Mouse (Mus musculus): Measurements from ENCODE around the gene Gm49510.

Gene Gm49510

GRCm38 (mm10) chr15:78915660-78916017 is 16.2 kb downstream of the Gm49510 start:
- in situ Hi-C loops (cut with MboI) = no loop called here

- in situ Hi-C loops (cut with MboI) = no loop called here
Measured at GRCm38 (mm10) chr15:78916052-78916826, 16.8 kb downstream of the Gm49510 start.

GRCm38 (mm10) chr15:78918126-78918525 is 18.7 kb downstream of the Gm49510 start:
- in situ Hi-C loops (cut with MboI) = no loop called here

- in situ Hi-C loops (cut with MboI) = no loop called here
Measured at GRCm38 (mm10) chr15:78919914-78920313, 20.4 kb downstream of the Gm49510 start.

GRCm38 (mm10) chr15:78922700-78923099 is 23.2 kb downstream of the Gm49510 start:
- in situ Hi-C loops (cut with MboI) = no loop called here

GRCm38 (mm10) chr15:78923585-78923984 is 24.1 kb downstream of the Gm49510 start:
- in situ Hi-C loops (cut with MboI) = no loop called here

- in situ Hi-C loops (cut with MboI) = no loop called here
Measured at GRCm38 (mm10) chr15:78925129-78925528, 25.7 kb downstream of the Gm49510 start.

- in situ Hi-C loops (cut with MboI) = no loop called here
Measured at GRCm38 (mm10) chr15:78926021-78926919, 26.8 kb downstream of the Gm49510 start, which contains the start of gene Lgals1. Gene Lgals1 (plus strand): TSS chr15:78926725.

GRCm38 (mm10) chr15:78927021-78927787 is 27.7 kb downstream of the Gm49510 start:
- in situ Hi-C loops (cut with MboI) = no loop called here

GRCm38 (mm10) chr15:78927788-78928457 is 28.5 kb downstream of the Gm49510 start:
- in situ Hi-C loops (cut with MboI) = no loop called here

GRCm38 (mm10) chr15:78928539-78928938 is 29.1 kb downstream of the Gm49510 start:
- in situ Hi-C loops (cut with MboI) = no loop called here

- in situ Hi-C loops (cut with MboI) = no loop called here
Measured at GRCm38 (mm10) chr15:78930192-78930706, 30.8 kb downstream of the Gm49510 start.

- in situ Hi-C loops (cut with MboI) = no loop called here
Measured at GRCm38 (mm10) chr15:78930801-78931426, 31.4 kb downstream of the Gm49510 start.

- in situ Hi-C loops (cut with MboI) = no loop called here
Measured at GRCm38 (mm10) chr15:78931577-78931976, 32.1 kb downstream of the Gm49510 start.

GRCm38 (mm10) chr15:78934784-78935320 is 35.4 kb downstream of the Gm49510 start, which contains the start of gene Nol12:
Gene Nol12 (plus strand): TSS chr15:78934933.
- in situ Hi-C loops (cut with MboI) = no loop called here

GRCm38 (mm10) chr15:78936403-78936802 is 36.9 kb downstream of the Gm49510 start:
- in situ Hi-C loops (cut with MboI) = no loop called here

- in situ Hi-C loops (cut with MboI) = no loop called here
Measured at GRCm38 (mm10) chr15:78937311-78937710, 37.8 kb downstream of the Gm49510 start.

- in situ Hi-C loops (cut with MboI) = no loop called here
Measured at GRCm38 (mm10) chr15:78937963-78938362, 38.5 kb downstream of the Gm49510 start.

GRCm38 (mm10) chr15:78940325-78940724 is 40.9 kb downstream of the Gm49510 start:
- in situ Hi-C loops (cut with MboI) = no loop called here

GRCm38 (mm10) chr15:78942663-78943062 is 43.2 kb downstream of the Gm49510 start:
- in situ Hi-C loops (cut with MboI) = no loop called here

All from mature B cell (primary cell).